Mouse (Mus musculus): Measurements from ENCODE around the gene Kif5c. TPM values are rescaled to one million over a fixed set of nuclear protein-coding genes. Genes with fewer than 3 reads are reported as not detected.

Gene Kif5c
- polyA plus RNA-seq, 1 experiment from 2014 or later: 3.7 TPM

- no peak overlapping the region for H3K9ac ChIP-seq
- H3K4me1 ChIP-seq: peaks cover 5% of the 10 kb centered on the region; the same call in 1 of the 2 replicates
- no peaks in the 10 kb centered on the region for H3K9me3 ChIP-seq
- no peak overlapping the region for H3K4me2 ChIP-seq
- no peaks in the 10 kb centered on the region for H3K27me3 ChIP-seq
- H3K27ac ChIP-seq: no peak overlapping the region
- WGBS: 64% methylated on average over 11 of the region's 11 CpGs
- no peak for ATAC-seq (ENCODE audit: insufficient number of reproducible peaks, low FRiP score, low TSS enrichment, low read depth)
- H3K4me3 ChIP-seq: no peak overlapping the region
- H3K36me3 ChIP-seq: no peaks in the 10 kb centered on the region
Observed at GRCm38 (mm10) chr2:49655195-49655873, 36.2 kb downstream of the Kif5c start.

GRCm38 (mm10) chr2:49655874-49656195 lies 36.7 kb downstream of the Kif5c start:
- Histone ChIP-seq H3K9me3 (no peaks in the 10 kb centered on the region), H3K36me3 (no peaks in the 10 kb centered on the region), H3K9ac (no peak overlapping the region), H3K27ac (no peak overlapping the region), H3K4me3 (no peak overlapping the region), H3K27me3 (no peaks in the 10 kb centered on the region), H3K4me2 (no peak overlapping the region), H3K4me1 (peaks cover 5% of the 10 kb centered on the region; the same call in 1 of the 2 replicates)
- ATAC-seq (ENCODE audit: insufficient number of reproducible peaks, low FRiP score, low TSS enrichment, low read depth): no peak
- 81% methylated on average over 3 of the region's 3 CpGs for WGBS

- H3K9me3 ChIP-seq: no peaks in the 10 kb centered on the region
- peaks cover 10% of the 10 kb centered on the region; the same call in 1 of the 2 replicates for H3K4me1 ChIP-seq
- H3K4me2 ChIP-seq: no peak overlapping the region
- H3K36me3 ChIP-seq: no peaks in the 10 kb centered on the region
- H3K27me3 ChIP-seq: no peaks in the 10 kb centered on the region
- WGBS: 86% methylated on average over 2 of the region's 2 CpGs
- no peak for ATAC-seq (ENCODE audit: insufficient number of reproducible peaks, low FRiP score, low TSS enrichment, low read depth)
- H3K4me3 ChIP-seq: no peak overlapping the region
- H3K9ac ChIP-seq: no peak overlapping the region
- no peak overlapping the region for H3K27ac ChIP-seq
Observed at GRCm38 (mm10) chr2:49656988-49657387, 37.9 kb downstream of the Kif5c start.

GRCm38 (mm10) chr2:49657666-49658065 lies 38.6 kb downstream of the Kif5c start:
- ATAC-seq (ENCODE audit: insufficient number of reproducible peaks, low FRiP score, low TSS enrichment, low read depth): no peak
- no peak overlapping the region for H3K4me2 ChIP-seq
- H3K4me3 ChIP-seq: no peak overlapping the region
- peaks cover 10% of the 10 kb centered on the region; the same call in 1 of the 2 replicates for H3K4me1 ChIP-seq
- WGBS: 81% methylated on average over 3 of the region's 3 CpGs
- H3K36me3 ChIP-seq: no peaks in the 10 kb centered on the region
- no peak overlapping the region for H3K27ac ChIP-seq
- no peaks in the 10 kb centered on the region for H3K9me3 ChIP-seq
- H3K27me3 ChIP-seq: no peaks in the 10 kb centered on the region
- H3K9ac ChIP-seq: no peak overlapping the region

- Histone ChIP-seq H3K4me1 (peaks cover 10% of the 10 kb centered on the region; the same call in 1 of the 2 replicates), H3K4me2 (no peak overlapping the region), H3K27ac (no peak overlapping the region), H3K27me3 (no peaks in the 10 kb centered on the region), H3K36me3 (no peaks in the 10 kb centered on the region), H3K9ac (no peak overlapping the region), H3K9me3 (no peaks in the 10 kb centered on the region), H3K4me3 (no peak overlapping the region)
- ATAC-seq (ENCODE audit: insufficient number of reproducible peaks, low FRiP score, low TSS enrichment, low read depth): no peak
- 62% methylated on average over 4 of the region's 4 CpGs for WGBS
Observed at GRCm38 (mm10) chr2:49658988-49659387, 39.9 kb downstream of the Kif5c start.

GRCm38 (mm10) chr2:49659964-49660363 lies 40.9 kb downstream of the Kif5c start:
- Histone ChIP-seq H3K4me1 (peaks cover 10% of the 10 kb centered on the region; the same call in 1 of the 2 replicates), H3K27ac (no peak overlapping the region), H3K4me2 (no peak overlapping the region), H3K36me3 (no peaks in the 10 kb centered on the region), H3K27me3 (no peaks in the 10 kb centered on the region), H3K9me3 (no peaks in the 10 kb centered on the region), H3K4me3 (no peak overlapping the region), H3K9ac (no peak overlapping the region)
- 48% methylated on average over 8 of the region's 8 CpGs for WGBS
- no peak for ATAC-seq (ENCODE audit: insufficient number of reproducible peaks, low FRiP score, low TSS enrichment, low read depth)

- Histone ChIP-seq H3K36me3 (no peaks in the 10 kb centered on the region), H3K9ac (no peak overlapping the region), H3K4me2 (no peak overlapping the region), H3K4me1 (peaks cover 9% of the 10 kb centered on the region; the same call in 1 of the 2 replicates), H3K27ac (no peak overlapping the region), H3K9me3 (no peaks in the 10 kb centered on the region), H3K27me3 (no peaks in the 10 kb centered on the region), H3K4me3 (no peak overlapping the region)
- WGBS: 74% methylated on average over 12 of the region's 12 CpGs
- no peak for ATAC-seq (ENCODE audit: insufficient number of reproducible peaks, low FRiP score, low TSS enrichment, low read depth)
Observed at GRCm38 (mm10) chr2:49660375-49660923, 41.4 kb downstream of the Kif5c start.

GRCm38 (mm10) chr2:49661348-49661747 lies 42.2 kb downstream of the Kif5c start:
- Histone ChIP-seq H3K4me2 (no peak overlapping the region), H3K9me3 (no peaks in the 10 kb centered on the region), H3K4me3 (no peak overlapping the region), H3K27ac (no peak overlapping the region), H3K4me1 (0 out of 2 replicates have a peak, but pooled peaks cover 6% of the 10 kb centered on the region), H3K36me3 (no peaks in the 10 kb centered on the region), H3K27me3 (no peaks in the 10 kb centered on the region), H3K9ac (no peak overlapping the region)
- ATAC-seq (ENCODE audit: insufficient number of reproducible peaks, low FRiP score, low TSS enrichment, low read depth): no peak

GRCm38 (mm10) chr2:49661872-49662271 lies 42.8 kb downstream of the Kif5c start:
- Histone ChIP-seq H3K4me1 (0 out of 2 replicates have a peak, but pooled peaks cover 6% of the 10 kb centered on the region), H3K9me3 (no peaks in the 10 kb centered on the region), H3K27me3 (no peaks in the 10 kb centered on the region), H3K4me3 (no peak overlapping the region), H3K9ac (no peak overlapping the region), H3K36me3 (no peaks in the 10 kb centered on the region), H3K27ac (no peak overlapping the region), H3K4me2 (no peak overlapping the region)
- 86% methylated on average over 3 of the region's 3 CpGs for WGBS
- ATAC-seq (ENCODE audit: insufficient number of reproducible peaks, low FRiP score, low TSS enrichment, low read depth): no peak

GRCm38 (mm10) chr2:49671753-49672500 lies 52.8 kb downstream of the Kif5c start:
- no peaks in the 10 kb centered on the region for H3K27me3 ChIP-seq
- no peaks in the 10 kb centered on the region for H3K4me1 ChIP-seq
- no peak for ATAC-seq (ENCODE audit: insufficient number of reproducible peaks, low FRiP score, low TSS enrichment, low read depth)
- no peak overlapping the region for H3K27ac ChIP-seq
- no peak overlapping the region for H3K4me3 ChIP-seq
- H3K9me3 ChIP-seq: no peaks in the 10 kb centered on the region
- H3K4me2 ChIP-seq: no peak overlapping the region
- 53% methylated on average over 12 of the region's 12 CpGs for WGBS
- H3K9ac ChIP-seq: no peak overlapping the region
- H3K36me3 ChIP-seq: no peaks in the 10 kb centered on the region

GRCm38 (mm10) chr2:49672501-49672874 lies 53.4 kb downstream of the Kif5c start:
- no peak overlapping the region for H3K9ac ChIP-seq
- H3K4me1 ChIP-seq: no peaks in the 10 kb centered on the region
- H3K4me2 ChIP-seq: no peak overlapping the region
- WGBS: 68% methylated on average over 7 of the region's 7 CpGs
- H3K9me3 ChIP-seq: no peaks in the 10 kb centered on the region
- H3K4me3 ChIP-seq: no peak overlapping the region
- no peak for ATAC-seq (ENCODE audit: insufficient number of reproducible peaks, low FRiP score, low TSS enrichment, low read depth)
- H3K27me3 ChIP-seq: no peaks in the 10 kb centered on the region
- no peak overlapping the region for H3K27ac ChIP-seq
- H3K36me3 ChIP-seq: no peaks in the 10 kb centered on the region

- Histone ChIP-seq H3K4me2 (no peak overlapping the region), H3K27ac (no peak overlapping the region), H3K27me3 (no peaks in the 10 kb centered on the region), H3K4me3 (no peak overlapping the region), H3K36me3 (no peaks in the 10 kb centered on the region), H3K9me3 (no peaks in the 10 kb centered on the region), H3K4me1 (peaks cover 3% of the 10 kb centered on the region; the same call in 1 of the 2 replicates), H3K9ac (no peak overlapping the region)
- no peak for ATAC-seq (ENCODE audit: insufficient number of reproducible peaks, low FRiP score, low TSS enrichment, low read depth)
- 71% methylated on average over 12 of the region's 12 CpGs for WGBS
Observed at GRCm38 (mm10) chr2:49676020-49676419, 56.9 kb downstream of the Kif5c start.
